Mouse (Mus musculus): ENCODE results near the gene Tapbp.
"Not testable (repeated sequence)": the region's sequence is repeated elsewhere in the genome, so short reads cannot be mapped to it uniquely, and the experiment has no call there.

Gene Tapbp

DNA sequence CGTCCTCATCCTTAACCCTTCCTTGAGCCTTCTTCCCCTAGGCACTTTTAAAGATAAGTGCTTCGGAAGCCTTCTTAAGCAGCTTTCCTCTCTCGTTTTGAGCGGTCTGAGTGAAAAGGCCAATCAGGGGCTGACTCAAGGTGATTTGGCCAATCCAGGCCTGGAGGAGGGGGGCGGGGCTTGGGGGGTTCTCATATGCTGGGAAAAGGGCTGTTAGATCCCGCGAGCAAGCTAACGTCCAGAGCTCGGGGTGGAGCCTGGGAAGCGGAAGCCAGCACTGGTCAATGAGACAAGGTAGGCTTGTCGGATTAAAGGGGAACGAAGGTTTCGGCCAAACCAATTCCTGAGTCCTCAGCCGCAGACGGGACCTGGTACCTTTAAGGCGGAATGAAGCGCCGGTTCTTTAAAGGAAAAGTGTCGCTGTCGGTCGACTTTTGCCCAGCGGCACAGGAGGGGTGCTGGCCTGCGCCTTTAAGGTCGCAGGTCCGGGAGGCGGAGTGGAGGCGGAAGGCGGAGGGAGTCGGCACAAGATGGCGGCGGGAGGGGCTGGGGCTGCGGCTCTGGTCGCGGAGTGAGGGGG lies at the start of gene Tapbp, which contains the start of gene Zbtb22:
Gene Tapbp (plus strand): TSS at position 229 of the 580 bp plus-strand sequence.
Gene Zbtb22 (plus strand): TSS at position 234 of the 580 bp plus-strand sequence.
- peak; percentile 99 for DNase-seq

DNA sequence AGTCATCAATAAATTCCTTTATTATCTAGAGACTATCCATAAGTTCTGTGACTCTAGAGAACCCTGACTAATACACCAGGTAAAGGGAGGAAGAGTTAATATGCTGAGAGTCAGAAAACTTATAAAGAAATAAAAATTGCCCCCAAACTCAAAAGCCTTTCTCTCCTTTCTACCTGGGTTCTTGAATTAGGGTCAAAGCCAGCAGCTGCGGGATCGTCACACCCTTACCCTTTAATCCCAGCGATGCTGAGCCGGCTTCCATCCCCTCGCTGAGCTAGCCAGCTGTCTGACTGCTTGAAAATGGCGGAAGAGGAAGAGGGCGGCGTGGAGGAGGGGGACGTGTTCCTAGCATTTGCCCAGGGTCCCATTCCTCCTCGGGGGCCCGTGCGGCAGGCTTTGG lies 42.2 kb upstream of the Tapbp start, which contains the start of gene Gm7029:
Gene Gm7029 (plus strand): TSS at position 301 of the 400 bp plus-strand sequence.
- DNase-seq, result not testable (repeated sequence)

GRCm38 (mm10) chr17:33874411-33874810 lies 41.3 kb upstream of the Tapbp start:
- DNase-seq, result no peak

DNA sequence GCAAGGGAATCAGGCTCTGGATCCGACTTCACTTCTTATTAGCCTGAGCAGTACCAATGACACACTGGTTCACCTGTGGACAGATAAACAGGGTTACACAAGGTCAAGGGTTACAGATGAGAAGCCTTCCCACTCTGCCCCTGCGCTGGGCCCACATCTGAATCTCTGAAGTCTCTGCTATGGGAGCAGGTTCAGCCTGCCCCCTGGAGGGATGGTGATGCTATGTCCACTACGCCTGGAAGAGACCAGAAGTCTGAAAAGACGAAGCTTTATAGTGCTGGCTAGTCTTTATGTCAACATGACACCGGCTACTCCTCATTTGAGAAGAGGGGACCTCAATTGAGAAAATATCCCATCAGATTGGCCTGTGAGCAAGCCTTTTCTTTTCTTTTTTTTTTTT lies 39.9 kb upstream of the Tapbp start:
- not testable (repeated sequence) for DNase-seq

- not testable (repeated sequence) for DNase-seq
These were observed 31.4 kb upstream of the Tapbp start for GRCm38 (mm10) chr17:33884320-33884719.

- peak; percentile 44 for DNase-seq
These were observed 27.9 kb upstream of the Tapbp start for GRCm38 (mm10) chr17:33887802-33888201.

DNA sequence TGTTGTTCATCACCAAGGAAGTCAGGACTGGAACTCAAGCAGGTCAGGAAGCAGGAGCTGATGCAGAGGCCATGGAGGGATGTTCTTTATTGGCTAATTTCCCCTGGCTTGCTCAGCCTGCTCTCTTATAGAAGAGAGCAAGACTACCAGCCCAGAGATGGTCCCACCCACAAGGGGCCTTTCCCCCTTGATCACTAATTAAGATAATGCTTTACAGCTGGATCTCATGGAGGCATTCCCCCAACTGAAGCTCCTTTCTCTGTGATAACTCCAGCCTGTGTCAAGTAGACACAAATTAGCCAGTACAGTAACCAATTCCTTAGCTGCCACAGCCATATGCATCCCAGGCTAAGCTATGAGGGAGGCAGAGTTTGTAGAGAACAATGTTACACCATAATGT lies 27.5 kb upstream of the Tapbp start:
- not testable (repeated sequence) for DNase-seq

DNA sequence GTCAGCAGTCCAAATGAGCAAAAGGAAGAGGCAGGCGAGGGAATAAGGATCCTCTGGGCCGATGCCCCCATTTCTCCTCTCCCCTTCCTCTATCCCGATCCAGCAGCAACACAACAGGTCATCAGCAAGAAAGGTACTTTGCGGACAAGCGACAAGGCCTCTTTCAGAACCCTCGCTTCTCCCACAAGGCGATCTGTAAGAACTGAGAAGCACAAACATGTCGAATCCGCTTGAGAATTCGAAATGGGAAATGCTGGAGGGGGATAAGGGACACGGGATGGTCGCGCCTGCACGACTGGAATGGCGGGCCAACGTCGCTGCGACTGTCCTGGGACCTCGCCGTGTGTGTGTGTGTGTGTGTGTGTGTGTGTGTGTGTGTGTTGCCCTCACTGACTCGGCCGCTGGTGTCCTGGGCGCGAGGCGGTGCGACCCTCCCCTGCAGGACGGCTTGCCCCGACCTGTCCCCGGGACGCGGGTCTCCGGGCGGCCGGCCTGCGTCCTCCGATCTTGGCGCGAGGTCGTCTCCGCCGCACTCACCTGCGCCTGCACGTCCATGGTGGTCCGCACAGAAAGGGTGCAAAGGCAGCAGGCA lies 25.7 kb upstream of the Tapbp start:
- not testable (repeated sequence) for DNase-seq

DNA sequence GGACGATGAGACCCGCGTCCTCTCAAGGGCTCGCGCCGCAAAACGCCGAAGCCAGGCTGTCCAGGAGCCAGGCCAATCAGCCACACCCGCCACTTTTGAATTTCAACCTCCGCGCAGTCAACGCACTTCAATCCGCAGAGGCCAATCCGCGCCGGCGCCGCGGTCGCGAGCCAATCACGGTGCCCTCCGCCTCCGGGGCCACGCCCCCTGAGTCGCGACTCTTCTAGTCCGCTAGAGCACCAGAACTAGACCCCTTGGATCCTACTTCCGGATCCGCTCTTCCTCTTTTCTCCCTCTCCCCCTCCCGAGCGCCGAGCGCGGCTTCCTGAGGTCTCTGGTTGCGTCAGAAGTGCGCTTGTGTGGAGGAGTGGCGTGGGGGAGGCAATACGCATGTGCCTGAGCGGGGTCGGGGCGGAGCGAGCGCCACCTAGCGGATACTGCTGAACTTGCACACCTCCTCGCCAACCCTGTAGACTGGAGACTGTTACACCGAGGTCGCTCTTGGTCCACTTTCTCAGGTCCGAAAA lies 25.1 kb upstream of the Tapbp start, which contains the start of gene Kifc1:
Gene Kifc1 (minus strand): TSS at position 129 of the 527 bp plus-strand sequence.
- DNase-seq, result peak; percentile 100

GRCm38 (mm10) chr17:33891357-33891756 lies 24.3 kb upstream of the Tapbp start:
- no peak for DNase-seq

- not testable (repeated sequence) for DNase-seq
These were observed 23.8 kb upstream of the Tapbp start for GRCm38 (mm10) chr17:33891892-33892291.

DNA sequence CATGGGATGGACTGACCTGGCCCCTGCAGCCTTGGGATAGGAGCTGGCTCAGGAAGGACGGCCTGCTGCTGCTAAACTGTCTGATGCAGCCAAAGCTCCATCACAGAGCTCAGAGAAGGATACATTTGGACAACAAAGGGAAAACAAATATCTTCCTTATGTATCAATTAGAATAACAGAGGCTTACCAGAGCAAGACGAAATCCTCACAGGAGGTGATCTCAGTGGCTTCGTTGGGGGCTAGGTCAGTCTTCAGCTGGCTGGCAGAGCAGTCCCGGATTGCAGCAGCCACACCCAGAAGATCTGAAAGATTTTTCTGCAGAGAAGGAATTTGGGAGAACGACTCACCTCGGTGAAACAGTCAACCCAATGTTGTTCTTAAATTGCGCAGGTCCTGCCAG lies 23.3 kb upstream of the Tapbp start:
- no peak for DNase-seq

DNA sequence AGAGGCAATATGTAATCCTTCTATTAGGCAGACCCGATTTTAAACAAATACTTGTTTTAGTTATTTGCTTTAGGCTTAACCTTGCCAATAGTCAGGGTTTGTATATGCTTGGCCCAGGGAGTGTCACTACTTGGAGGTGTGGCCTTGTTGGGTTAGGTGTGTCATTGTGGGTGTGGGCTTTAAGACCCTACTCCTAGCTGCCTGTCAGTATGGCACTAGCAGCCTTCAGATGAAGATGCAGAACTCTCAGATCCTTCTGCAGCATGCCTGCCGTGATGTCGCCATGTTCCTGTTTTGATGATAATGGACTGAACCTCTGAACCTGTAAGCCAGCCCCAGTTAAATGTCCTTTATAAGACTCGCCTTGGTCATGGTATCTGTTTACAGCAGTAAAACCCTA lies 22.7 kb upstream of the Tapbp start:
- not testable (repeated sequence) for DNase-seq

- no peak for DNase-seq
These were observed 18.4 kb upstream of the Tapbp start for GRCm38 (mm10) chr17:33897114-33897794.

GRCm38 (mm10) chr17:33898193-33898592 lies 17.5 kb upstream of the Tapbp start:
- not testable (repeated sequence) for DNase-seq

DNA sequence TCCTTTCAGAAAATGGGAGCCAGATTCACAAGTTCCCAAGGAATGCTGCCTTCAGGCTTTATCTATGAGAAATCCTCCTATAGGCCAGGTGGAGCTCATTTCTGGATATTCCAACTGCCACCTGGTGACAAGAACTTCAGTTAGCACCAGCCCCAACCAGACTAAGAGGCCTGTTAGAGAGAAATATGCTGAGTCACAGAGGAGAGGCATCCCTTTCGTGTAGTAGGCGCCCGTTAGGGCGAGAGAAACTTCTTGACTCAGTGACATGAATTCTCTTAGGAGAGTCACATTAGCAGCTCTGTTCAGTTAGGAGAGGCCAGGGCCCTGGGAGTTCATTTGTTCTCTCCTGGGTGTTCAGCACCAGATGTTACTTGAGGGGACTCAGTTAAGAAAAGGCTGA lies 16.1 kb upstream of the Tapbp start:
- no peak for DNase-seq

DNA sequence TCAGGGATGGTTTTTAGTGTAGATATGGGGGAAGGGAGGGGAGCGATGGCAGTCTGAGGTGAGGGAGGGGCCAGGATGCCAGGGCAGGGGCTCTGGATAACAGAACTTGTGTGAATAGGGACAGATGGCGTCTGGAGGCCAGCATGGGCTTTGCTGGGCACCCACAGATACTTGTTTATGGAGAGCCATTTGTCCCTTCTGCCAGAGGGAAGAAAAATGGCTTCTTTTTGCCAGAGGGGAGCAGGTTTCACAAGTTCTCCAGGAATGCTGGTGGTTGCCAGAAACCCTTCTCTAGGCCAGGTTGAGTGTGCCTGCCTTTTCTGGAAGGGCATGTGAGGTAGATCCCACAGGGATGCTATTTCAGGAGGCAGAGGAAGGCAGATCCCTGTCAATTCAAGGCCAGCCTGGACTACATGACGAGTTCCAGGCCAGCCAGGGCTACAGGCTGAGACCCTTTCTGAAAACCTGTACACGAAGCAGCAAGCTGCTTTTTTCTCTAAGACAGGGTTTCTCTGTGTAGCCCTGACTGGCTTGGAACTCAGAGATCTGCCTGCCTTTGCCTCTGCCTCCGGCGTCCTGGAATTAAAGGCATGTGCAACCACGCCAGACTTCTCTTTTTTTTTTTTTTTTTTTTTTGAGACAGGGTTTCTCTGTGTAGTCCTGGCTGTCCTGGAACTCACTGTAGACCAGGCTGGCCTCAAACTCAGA lies 15.3 kb upstream of the Tapbp start:
- DNase-seq, result no peak

GRCm38 (mm10) chr17:33900989-33901314 lies 14.7 kb upstream of the Tapbp start:
- no peak for DNase-seq

DNA sequence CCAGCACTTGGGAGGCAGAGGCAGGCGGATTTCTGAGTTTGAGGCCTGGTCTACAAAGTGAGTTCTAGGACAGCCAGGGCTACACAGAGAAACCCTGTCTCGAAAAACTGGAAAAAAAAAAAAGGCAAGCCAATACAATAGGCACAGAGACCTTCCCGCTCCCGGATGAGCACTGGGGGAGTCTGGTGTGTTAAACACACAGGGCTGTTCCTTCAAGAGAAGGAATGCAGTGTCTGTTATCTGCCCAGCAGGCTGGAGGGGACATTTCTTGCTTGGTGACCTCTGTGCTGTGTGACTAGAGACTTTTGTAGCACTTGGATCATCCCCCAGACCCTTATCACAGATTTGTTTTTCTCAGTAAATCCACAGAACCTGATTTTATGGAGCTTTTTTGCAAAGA lies 14.0 kb upstream of the Tapbp start:
- DNase-seq, result no peak

DNA sequence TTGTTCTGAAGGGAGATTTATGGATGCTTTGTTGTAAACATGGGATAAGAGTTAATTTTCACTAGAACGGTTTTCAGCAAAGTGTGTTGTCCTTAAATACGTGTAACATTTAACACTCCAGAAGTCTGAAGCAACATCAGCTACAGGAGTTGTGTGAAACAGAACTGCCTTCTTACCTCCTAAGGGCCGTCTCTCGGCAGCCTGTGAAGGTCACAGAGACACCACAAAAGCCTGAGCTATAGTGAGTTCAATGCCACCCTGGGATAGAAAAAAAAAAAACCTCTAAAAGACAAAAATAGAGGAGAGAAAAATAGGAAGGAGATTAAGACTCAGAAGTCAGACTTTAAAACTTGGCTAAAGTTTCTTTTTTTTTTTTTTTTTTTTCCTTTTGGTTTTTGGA lies 13.6 kb upstream of the Tapbp start:
- DNase-seq, result no peak

- no peak for DNase-seq
These were observed 13.2 kb upstream of the Tapbp start for GRCm38 (mm10) chr17:33902491-33902890.

GRCm38 (mm10) chr17:33903911-33904651 lies 11.6 kb upstream of the Tapbp start:
- not testable (repeated sequence) for DNase-seq
